Mouse (Mus musculus) hindbrain, embryonic 14.5 days (tissue): ENCODE measurements at regions not wholly inside any gene's neighbourhood (a gene's known extent, or its start where the extent isn't known, plus 50 kb on each side); places are given as distances from the start of the nearest gene placed in this dataset.
A peak's percentile ranks its signal among the peaks of the same experiment; 100 is the strongest.

Source experiments
- ATAC-seq: fragments of 200-750 bp; cut with Nextera tagmentation; 2 replicates; pipeline ENCODE4 v1.8.0; 2017; ENCODE audit warnings: moderate number of reproducible peaks, mild to moderate bottlenecking, moderate TSS enrichment, moderate library complexity; ENCODE audit not compliant: low FRiP score
- DNase-seq: peaks from one replicate; pipeline ENCODE4 v3.0.0-alpha.2; 2015; ENCODE audit warnings: low spot score
- H3K27ac ChIP-seq: fragments of 300-500 bp; sonication (generic); 2 replicates; pipeline ENCODE4 v1.5.1; 2014; ENCODE audit warnings: mild to moderate bottlenecking, moderate library complexity
- H3K27me3 ChIP-seq: fragments of 300-500 bp; sonication (generic); 2 replicates; pipeline ENCODE4 v1.6.1; 2014; ENCODE audit warnings: mild to moderate bottlenecking, low read length, mixed read lengths; ENCODE audit not compliant: control insufficient read depth, insufficient read depth
- H3K36me3 ChIP-seq: fragments of 300-500 bp; sonication (generic); replicated peaks from 2 replicates; pipeline ENCODE4 v1.6.1; 2014; ENCODE audit not compliant: control insufficient read depth, insufficient read depth
- H3K4me1 ChIP-seq: fragments of 300-500 bp; sonication (generic); replicated peaks from 2 replicates; pipeline ENCODE4 v1.6.1; 2014; ENCODE audit warnings: antibody characterized with exemption, low read length, mixed read lengths; ENCODE audit not compliant: control insufficient read depth, insufficient read depth
- H3K4me2 ChIP-seq: fragments of 300-500 bp; sonication (generic); replicated peaks from 2 replicates; pipeline ENCODE4 v1.6.1; 2014; ENCODE audit warnings: mild to moderate bottlenecking, moderate library complexity
- H3K4me3 ChIP-seq: fragments of 300-500 bp; sonication (generic); replicated peaks from 2 replicates; pipeline ENCODE4 v1.5.1; 2014; ENCODE audit warnings: mild to moderate bottlenecking, low read length
- H3K9ac ChIP-seq: fragments of 300-500 bp; sonication (generic); 2 replicates; pipeline ENCODE4 v1.6.1; 2014
- H3K9me3 ChIP-seq: fragments of 300-500 bp; sonication (generic); 2 replicates; pipeline ENCODE4 v1.6.1; 2016; ENCODE audit warnings: low read length; ENCODE audit not compliant: control insufficient read depth
- WGBS: fragments of 180-500 bp; shearing (Covaris S2); extraction: QIAGEN DNeasy Blood & Tissue Kit; methylation state at CpG from one replicate; pipeline ENCODE4 v1.1.7; 2014; 5-methylcytosine and 5-hydroxymethylcytosine counted together

DNA sequence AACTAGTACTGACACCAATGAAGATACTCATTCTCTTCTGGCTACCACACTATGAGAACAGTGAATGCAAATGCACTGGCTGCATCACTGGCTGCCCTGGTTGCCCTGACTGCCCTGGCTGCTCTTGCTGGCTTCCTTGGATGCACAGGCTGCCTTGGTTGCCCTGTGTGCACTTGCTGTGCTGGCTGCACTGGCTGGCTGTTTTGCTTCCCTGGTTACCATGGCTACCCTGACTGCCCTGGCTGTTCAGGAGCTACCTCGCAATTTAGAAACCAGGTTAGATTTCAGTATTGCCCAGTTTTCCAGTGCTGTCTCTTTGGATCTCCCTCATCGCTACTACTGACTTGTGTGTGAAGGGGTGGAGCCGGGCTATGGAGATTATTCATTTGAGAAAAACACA, 175.7 kb downstream of the Fat4 start:
- Histone ChIP-seq H3K27ac (no peak overlapping the region), H3K4me3 (no peak overlapping the region), H3K9ac (no peak overlapping the region), H3K4me2 (no peak overlapping the region), H3K36me3 (no peaks in the 10 kb centered on the region), H3K4me1 (no peaks in the 10 kb centered on the region; the same call in 1 of the 2 replicates), H3K27me3 (no peaks in the 10 kb centered on the region), H3K9me3 (no peaks in the 10 kb centered on the region)
- WGBS: 65% methylated on average over 3 of the region's 3 CpGs
- peak; percentile 39 for DNase-seq
- no peak for ATAC-seq

DNA sequence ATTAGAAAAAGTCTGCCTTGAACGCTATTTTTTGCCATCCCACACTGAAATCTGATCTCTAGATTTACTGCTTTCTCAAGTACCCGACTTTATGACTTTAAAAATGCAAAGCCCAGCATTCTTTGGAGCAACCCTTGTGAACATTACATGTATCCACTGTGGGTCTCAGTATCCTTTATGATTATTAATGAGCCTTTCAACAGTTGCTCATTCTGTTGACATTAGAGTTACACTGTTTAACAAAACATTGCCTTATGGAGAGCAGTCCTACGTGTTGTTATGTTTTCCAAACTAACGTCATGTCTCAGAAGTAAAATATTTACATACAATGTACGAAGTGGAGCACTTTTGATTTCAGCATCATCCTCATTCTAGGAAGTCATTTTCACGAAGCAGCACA, 178.7 kb downstream of the Fat4 start:
- Histone ChIP-seq H3K27me3 (no peaks in the 10 kb centered on the region), H3K27ac (no peak overlapping the region), H3K4me2 (no peak overlapping the region), H3K9ac (no peak overlapping the region), H3K36me3 (no peaks in the 10 kb centered on the region), H3K4me1 (no peaks in the 10 kb centered on the region; the same call in 1 of the 2 replicates), H3K4me3 (no peak overlapping the region), H3K9me3 (no peaks in the 10 kb centered on the region)
- WGBS: 77% methylated on average over 6 of the region's 6 CpGs
- ATAC-seq: no peak
- DNase-seq: no peak

DNA sequence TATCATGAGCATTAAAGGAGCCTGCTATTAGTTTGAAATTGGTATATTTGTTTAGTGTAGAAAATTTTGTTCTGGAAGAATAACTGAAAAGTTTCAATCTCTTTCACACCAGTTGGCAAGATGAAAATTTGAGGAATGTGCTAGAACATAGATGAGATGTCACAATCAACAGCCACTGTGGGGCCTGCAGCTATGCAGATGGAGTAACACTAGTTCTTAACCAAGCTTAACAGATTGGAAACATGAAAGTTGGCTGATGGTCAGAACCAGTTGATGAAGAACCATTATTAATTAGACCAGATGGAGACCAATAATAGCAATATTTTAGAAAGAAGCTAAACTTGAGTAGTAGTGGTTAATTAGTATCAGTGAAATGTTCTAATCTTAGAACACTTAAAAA, 182.3 kb downstream of the Fat4 start:
- Histone ChIP-seq H3K9ac (no peak overlapping the region), H3K9me3 (no peaks in the 10 kb centered on the region), H3K4me1 (no peaks in the 10 kb centered on the region), H3K27me3 (no peaks in the 10 kb centered on the region), H3K36me3 (no peaks in the 10 kb centered on the region), H3K4me3 (no peak overlapping the region), H3K4me2 (no peak overlapping the region), H3K27ac (no peak overlapping the region)
- ATAC-seq (no peak), DNase-seq (no peak)

DNA sequence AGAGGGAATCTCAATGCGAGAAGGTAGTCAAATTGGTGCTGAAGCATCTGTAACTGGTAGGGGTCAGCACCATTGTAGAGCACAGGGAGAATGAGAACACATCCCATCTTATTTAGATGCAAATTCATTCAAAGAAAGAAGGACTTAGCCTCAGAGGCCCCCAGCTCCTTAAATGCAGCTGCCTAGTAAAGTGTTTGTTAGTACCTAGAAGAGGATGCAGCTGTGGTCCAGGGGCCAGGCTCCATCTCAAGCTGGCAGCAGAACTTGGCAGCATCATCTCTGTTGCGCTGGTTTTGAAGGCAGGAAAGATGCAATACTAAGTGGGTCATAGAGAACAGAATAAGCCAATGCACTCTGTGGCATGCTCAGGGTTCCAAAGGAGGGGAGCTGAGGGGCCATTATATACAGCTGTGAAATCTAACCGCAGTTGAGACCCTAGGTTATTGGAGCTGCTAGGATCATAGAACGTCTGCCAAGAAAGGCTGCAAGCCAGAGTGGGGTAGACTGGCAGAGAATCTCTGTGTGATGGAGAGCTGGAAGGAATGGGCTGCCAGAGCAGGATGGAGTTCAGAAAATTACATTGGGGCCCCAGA, 196.0 kb downstream of the Fat4 start:
- DNase-seq: no peak
- Histone ChIP-seq H3K4me1 (no peaks in the 10 kb centered on the region), H3K9me3 (no peaks in the 10 kb centered on the region), H3K36me3 (no peaks in the 10 kb centered on the region), H3K4me3 (no peak overlapping the region), H3K27ac (no peak overlapping the region), H3K4me2 (no peak overlapping the region), H3K9ac (no peak overlapping the region), H3K27me3 (no peaks in the 10 kb centered on the region)
- 52% methylated on average over 4 of the region's 4 CpGs for WGBS
- no peak for ATAC-seq

DNA sequence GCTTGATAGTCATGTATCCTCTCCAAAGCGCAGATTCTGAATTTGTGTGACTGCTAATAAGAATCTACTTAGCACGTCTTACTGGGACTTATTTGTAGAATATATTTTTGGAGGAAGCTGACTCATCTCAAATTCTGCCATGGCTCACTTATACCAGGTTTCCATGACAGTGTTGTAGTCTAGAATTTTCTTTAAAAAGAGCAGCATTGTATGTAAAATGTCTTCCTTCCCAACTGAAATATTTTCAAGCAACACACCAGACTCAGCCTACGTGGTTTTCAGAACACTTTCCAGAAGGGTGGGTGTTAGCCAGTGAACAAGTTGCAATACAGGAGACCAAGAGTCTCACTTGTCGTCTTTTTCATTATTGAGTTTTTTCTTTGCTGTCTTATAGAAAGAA, 202.2 kb downstream of the Fat4 start:
- H3K27me3 ChIP-seq: no peaks in the 10 kb centered on the region
- DNase-seq (no peak), ATAC-seq (no peak)
- WGBS: 92% methylated on average over 4 of the region's 4 CpGs
- H3K4me1 ChIP-seq: no peaks in the 10 kb centered on the region
- no peak overlapping the region for H3K9ac ChIP-seq
- H3K4me3 ChIP-seq: no peak overlapping the region
- no peak overlapping the region for H3K27ac ChIP-seq
- H3K36me3 ChIP-seq: no peaks in the 10 kb centered on the region
- no peak overlapping the region for H3K4me2 ChIP-seq
- no peaks in the 10 kb centered on the region for H3K9me3 ChIP-seq

DNA sequence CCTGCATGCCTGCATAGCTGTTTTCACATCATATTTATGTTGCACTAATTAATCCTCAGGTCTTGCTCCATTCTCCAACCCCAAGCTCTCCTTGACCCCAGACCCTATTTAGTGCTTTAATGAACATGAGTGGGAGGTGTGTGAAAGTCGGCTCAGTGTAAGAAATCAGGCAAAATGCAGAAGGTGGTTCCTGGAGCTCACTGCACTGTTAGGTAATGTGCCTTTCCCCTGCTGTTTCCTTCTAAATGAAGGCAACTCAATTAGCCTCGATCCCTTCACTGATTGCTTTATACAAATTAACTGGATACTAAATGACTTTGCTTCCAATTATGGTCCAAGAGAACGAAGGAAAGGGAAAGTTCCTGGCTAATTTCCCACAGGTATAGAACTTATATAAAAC, 215.6 kb downstream of the Fat4 start:
- Histone ChIP-seq H3K36me3 (no peaks in the 10 kb centered on the region), H3K4me3 (no peak overlapping the region), H3K27ac (no peak overlapping the region), H3K4me2 (no peak overlapping the region), H3K27me3 (no peaks in the 10 kb centered on the region), H3K9me3 (no peaks in the 10 kb centered on the region), H3K4me1 (no peaks in the 10 kb centered on the region), H3K9ac (no peak overlapping the region)
- ATAC-seq (no peak), DNase-seq (no peak)
- WGBS: 76% methylated on average over 3 of the region's 3 CpGs

DNA sequence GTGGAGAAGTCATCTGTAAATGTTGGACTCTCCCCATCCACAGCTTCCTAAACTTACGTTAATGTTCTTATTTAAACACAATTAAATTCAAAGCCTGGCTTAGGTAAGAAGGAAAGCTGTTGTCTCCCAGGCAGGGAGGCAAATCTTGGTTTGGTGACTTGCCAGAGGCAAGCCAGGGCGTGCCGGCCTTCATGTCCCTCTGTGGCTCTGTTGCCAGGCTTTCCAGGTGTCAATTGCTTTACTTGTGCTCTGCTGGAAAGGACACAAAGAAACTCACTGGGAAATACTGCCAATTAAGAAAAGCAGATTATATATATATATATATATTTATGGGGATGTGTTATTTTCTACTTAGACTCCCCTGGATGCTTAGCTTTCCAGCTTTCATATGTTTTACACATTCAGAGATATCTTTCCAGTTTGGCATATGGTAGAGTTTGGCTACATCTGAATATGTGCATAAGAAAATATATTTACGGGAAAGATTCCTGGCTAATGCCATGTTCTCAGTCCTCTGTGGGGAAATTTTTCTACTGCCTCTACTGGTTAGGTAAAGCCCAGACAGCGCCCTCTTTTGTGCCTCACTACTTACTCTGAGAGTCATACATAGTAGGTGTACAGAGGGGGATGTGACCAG, 223.1 kb downstream of the Fat4 start:
- Histone ChIP-seq H3K4me2 (no peak overlapping the region), H3K27me3 (no peaks in the 10 kb centered on the region), H3K36me3 (no peaks in the 10 kb centered on the region), H3K4me3 (no peak overlapping the region), H3K27ac (no peak overlapping the region), H3K4me1 (no peaks in the 10 kb centered on the region), H3K9ac (no peak overlapping the region), H3K9me3 (no peaks in the 10 kb centered on the region)
- no peak for ATAC-seq
- 85% methylated on average over 5 of the region's 5 CpGs for WGBS
- no peak for DNase-seq

DNA sequence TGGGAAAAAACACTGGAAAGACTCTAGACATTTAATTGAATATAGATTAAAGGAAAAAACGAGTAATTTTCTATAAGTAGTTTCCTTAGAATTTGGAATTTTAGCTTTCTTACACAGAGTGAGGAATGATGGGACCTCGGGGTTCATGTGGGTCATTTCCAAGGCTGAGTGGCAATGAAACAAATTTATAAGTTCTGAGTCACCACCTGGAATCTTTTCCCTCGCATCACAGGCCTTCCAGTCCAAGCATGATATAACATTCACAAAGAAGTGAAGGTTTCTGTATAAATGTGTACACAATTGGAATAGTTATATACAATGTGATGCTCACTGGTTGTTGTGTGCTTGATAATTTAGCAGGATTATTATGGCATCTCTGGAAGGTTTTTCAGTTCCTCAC, 227.3 kb downstream of the Fat4 start:
- H3K27me3 ChIP-seq: no peaks in the 10 kb centered on the region
- H3K4me3 ChIP-seq: no peak overlapping the region
- H3K9me3 ChIP-seq: 0 out of 2 replicates have a peak, but pooled peaks cover 10% of the 10 kb centered on the region
- no peak overlapping the region for H3K27ac ChIP-seq
- H3K9ac ChIP-seq: no peak overlapping the region
- H3K4me1 ChIP-seq: no peaks in the 10 kb centered on the region
- no peak overlapping the region for H3K4me2 ChIP-seq
- WGBS: 81% methylated on average over 3 of the region's 3 CpGs
- no peaks in the 10 kb centered on the region for H3K36me3 ChIP-seq
- no peak for DNase-seq
- ATAC-seq: no peak

DNA sequence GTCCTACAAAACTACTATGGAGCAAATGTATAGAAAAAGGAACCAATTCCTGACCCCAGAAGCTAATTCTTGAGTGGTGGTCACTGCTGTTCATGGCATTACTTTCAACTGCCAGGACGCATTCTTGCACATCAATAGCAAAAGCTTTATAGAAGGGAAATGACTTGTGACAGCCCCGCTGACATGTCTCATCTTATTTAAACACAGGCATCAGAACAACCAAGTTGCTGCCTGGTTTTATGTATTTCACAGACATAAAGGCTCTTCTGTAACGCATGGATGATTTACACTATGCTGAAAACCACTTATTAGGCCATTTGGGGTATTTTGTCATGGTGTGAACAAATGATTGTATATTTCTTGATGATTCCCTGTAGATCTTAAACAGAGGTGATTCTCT, 228.1 kb downstream of the Fat4 start:
- H3K9ac ChIP-seq: no peak overlapping the region
- H3K4me1 ChIP-seq: no peaks in the 10 kb centered on the region
- DNase-seq (no peak), ATAC-seq (no peak)
- H3K36me3 ChIP-seq: no peaks in the 10 kb centered on the region
- H3K4me2 ChIP-seq: no peak overlapping the region
- H3K9me3 ChIP-seq: 0 out of 2 replicates have a peak, but pooled peaks cover 10% of the 10 kb centered on the region
- no peak overlapping the region for H3K4me3 ChIP-seq
- H3K27me3 ChIP-seq: no peaks in the 10 kb centered on the region
- H3K27ac ChIP-seq: no peak overlapping the region
- WGBS: 56% methylated on average over 3 of the region's 3 CpGs

DNA sequence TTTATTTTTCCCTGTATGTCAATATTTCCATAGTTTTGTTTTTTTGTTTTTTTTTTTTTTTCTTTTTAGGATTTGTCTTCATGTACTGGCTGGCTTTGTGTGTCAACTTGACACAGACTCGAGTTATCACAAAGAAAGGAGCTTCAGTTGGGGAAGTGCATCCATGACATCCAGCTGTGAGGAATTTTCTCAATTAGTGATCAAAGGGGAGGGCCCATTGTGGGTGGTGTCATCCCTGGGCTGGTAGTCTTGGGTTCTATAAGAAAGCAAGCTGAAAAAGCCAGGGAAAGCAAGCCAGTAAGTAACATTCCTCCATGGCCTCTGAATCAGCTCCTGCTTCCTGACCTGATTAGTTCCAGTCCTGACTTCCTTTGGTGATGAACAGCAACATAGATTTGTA, 228.7 kb downstream of the Fat4 start:
- Histone ChIP-seq H3K27ac (no peak overlapping the region), H3K36me3 (no peaks in the 10 kb centered on the region), H3K4me2 (no peak overlapping the region), H3K4me3 (no peak overlapping the region), H3K9me3 (0 out of 2 replicates have a peak, but pooled peaks cover 10% of the 10 kb centered on the region), H3K9ac (no peak overlapping the region), H3K27me3 (no peaks in the 10 kb centered on the region), H3K4me1 (no peaks in the 10 kb centered on the region)
- no peak for ATAC-seq
- 5% methylated on average over 1 of the region's 1 CpGs for WGBS
- no peak for DNase-seq
